Mouse (Mus musculus): Measurements from ENCODE around the gene B4galt3.
"Not testable (repeated sequence)": the region's sequence is repeated elsewhere in the genome, so short reads cannot be mapped to it uniquely, and the experiment has no call there.

Gene B4galt3

GRCm38 (mm10) chr1:171241952-171242351 is 28.2 kb upstream of the B4galt3 start:
- not testable (repeated sequence) for DNase-seq

- no peak for DNase-seq
These were observed 24.8 kb upstream of the B4galt3 start for GRCm38 (mm10) chr1:171245353-171245752.

- peak; percentile 98 for DNase-seq
These were observed 23.2 kb upstream of the B4galt3 start for GRCm38 (mm10) chr1:171246709-171247452.

GRCm38 (mm10) chr1:171247453-171247841 is 22.7 kb upstream of the B4galt3 start:
- DNase-seq: no peak

- DNase-seq: no peak
These were observed 22.2 kb upstream of the B4galt3 start for GRCm38 (mm10) chr1:171247916-171248315.

- peak; percentile 45 for DNase-seq
These were observed 21.5 kb upstream of the B4galt3 start for GRCm38 (mm10) chr1:171248386-171249226.

GRCm38 (mm10) chr1:171249913-171250600 is 20.1 kb upstream of the B4galt3 start, which contains the start of gene Adamts4:
TSS of gene Adamts4 (plus strand) at chr1:171250421.
- DNase-seq: peak; percentile 75

- no peak for DNase-seq
These were observed 19.2 kb upstream of the B4galt3 start, which contains the start of gene Ndufs2 for GRCm38 (mm10) chr1:171250680-171251593. TSS of gene Ndufs2 (minus strand) at chr1:171251388.

GRCm38 (mm10) chr1:171251594-171252324 is 18.4 kb upstream of the B4galt3 start:
- DNase-seq: peak; percentile 63

GRCm38 (mm10) chr1:171252415-171252814 is 17.7 kb upstream of the B4galt3 start:
- no peak for DNase-seq

GRCm38 (mm10) chr1:171256095-171256818 is 13.9 kb upstream of the B4galt3 start:
- DNase-seq: peak; percentile 58

GRCm38 (mm10) chr1:171256937-171257548 is 13.1 kb upstream of the B4galt3 start:
- peak; percentile 76 for DNase-seq

- no peak for DNase-seq
These were observed 12.3 kb upstream of the B4galt3 start for GRCm38 (mm10) chr1:171257781-171258180.

- DNase-seq: no peak
These were observed 11.2 kb upstream of the B4galt3 start for GRCm38 (mm10) chr1:171258921-171259320.

GRCm38 (mm10) chr1:171260316-171260715 is 9.8 kb upstream of the B4galt3 start:
- DNase-seq: no peak

- DNase-seq: peak; percentile 89
These were observed 7.5 kb upstream of the B4galt3 start for GRCm38 (mm10) chr1:171262594-171263130.

GRCm38 (mm10) chr1:171263185-171263611 is 6.9 kb upstream of the B4galt3 start:
- peak; percentile 84 for DNase-seq

- no peak for DNase-seq
These were observed 6.3 kb upstream of the B4galt3 start for GRCm38 (mm10) chr1:171263666-171264461.
